ENCODE assay signal across 31 mouse cellular contexts in the genomic region with DNA sequence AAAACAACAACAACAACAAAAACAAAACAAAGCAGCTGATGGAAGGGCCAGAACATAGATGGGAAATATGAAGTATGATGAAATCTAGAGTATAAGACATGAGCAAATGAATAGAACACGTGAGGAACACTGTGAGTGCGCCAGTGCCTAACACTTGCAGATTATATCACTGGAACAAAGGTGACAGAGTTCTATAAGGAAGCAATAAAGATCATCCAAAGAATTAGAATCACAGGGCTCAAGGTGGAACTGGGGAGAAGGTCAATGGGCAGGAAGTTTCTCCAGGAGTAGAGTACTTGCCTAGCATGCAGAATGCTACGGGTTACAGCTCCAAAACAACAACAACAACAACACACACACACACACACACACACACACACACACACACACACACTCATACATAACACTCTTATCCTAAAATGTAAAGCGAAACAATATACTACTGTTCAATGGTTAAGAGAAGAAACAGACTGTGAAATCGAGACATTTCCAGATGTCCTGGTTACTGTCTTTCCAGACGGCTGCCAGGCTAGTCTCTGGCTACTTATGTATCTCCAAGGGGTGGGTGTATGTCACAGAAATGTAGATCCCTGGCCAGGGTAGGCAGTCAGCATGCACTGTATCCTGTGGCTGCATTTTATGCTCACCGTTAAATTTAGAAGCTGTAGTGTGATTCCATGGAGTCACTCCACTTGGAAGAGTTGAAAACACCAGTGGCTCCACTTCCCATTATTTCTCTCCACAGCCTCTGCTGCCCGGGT.
A peak's percentile ranks its signal among the peaks of the same experiment; 100 is the strongest.
DNase-seq lines count a peak whose midpoint lies in the region; ATAC-seq and TF ChIP-seq lines count a peak whose summit lies in the region.
"Had no signal": no experiment of that assay in that cellular context is flagged by ENCODE, and none has a peak within 500 bp of the region (broad histone marks: within the 10 kb centered on the region; RNA-seq: fewer than 3 reads in every experiment).

No protein-coding gene starts in this region.

- TF ChIP-seq CTCF in intestine, postnatal 0 days (IDR thresholded peaks at IDR 0.05; ENCODE audit: low read depth) = no peak
- TF ChIP-seq CTCF in forebrain, postnatal 0 days (IDR thresholded peaks at IDR 0.05; ENCODE audit: low read depth) = no peak

- no peaks in the 10 kb centered on the region for H3K27me3 ChIP-seq in embryonic facial prominence, embryonic 11.5 days (ENCODE audit: control insufficient read depth, insufficient read depth, low read length)
- no peaks in the 10 kb centered on the region for H3K27me3 ChIP-seq in embryonic facial prominence, embryonic 10.5 days (replicated peaks; ENCODE audit: low read depth, poor library complexity, severe bottlenecking)
- no peaks in the 10 kb centered on the region for H3K27me3 ChIP-seq in embryonic facial prominence, embryonic 14.5 days (replicated peaks; ENCODE audit: control insufficient read depth, insufficient read depth, low read length)
- no peaks in the 10 kb centered on the region for H3K27me3 ChIP-seq in intestine, postnatal 0 days (replicated peaks; ENCODE audit: control insufficient read depth, insufficient read depth, low read length)
- no peaks in the 10 kb centered on the region for H3K27me3 ChIP-seq in forebrain, postnatal 0 days (ENCODE audit: insufficient read depth, low read length)
- H3K27me3 ChIP-seq: CH12.LX; embryonic facial prominence, embryonic 12.5 days; forebrain, embryonic 12.5 days; heart, embryonic 12.5 days; heart, embryonic 15.5 days; hindbrain, embryonic 13.5 days had no signal

- H3K4me1 ChIP-seq in embryonic facial prominence, embryonic 11.5 days (ENCODE audit: control insufficient read depth, insufficient read depth, low read length) = no peaks in the 10 kb centered on the region
- no peaks in the 10 kb centered on the region for H3K4me1 ChIP-seq in embryonic facial prominence, embryonic 10.5 days
- H3K4me1 ChIP-seq in embryonic facial prominence, embryonic 14.5 days (ENCODE audit: control insufficient read depth, insufficient read depth, low read length) = no peaks in the 10 kb centered on the region
- no peaks in the 10 kb centered on the region for H3K4me1 ChIP-seq in intestine, postnatal 0 days (replicated peaks; ENCODE audit: control insufficient read depth, insufficient read depth, low read length)
- no peaks in the 10 kb centered on the region for H3K4me1 ChIP-seq in forebrain, postnatal 0 days (ENCODE audit: insufficient read depth)
- H3K4me1 ChIP-seq: embryonic facial prominence, embryonic 12.5 days; forebrain, embryonic 12.5 days; heart, embryonic 12.5 days; heart, embryonic 15.5 days; hindbrain, embryonic 10.5 days; hindbrain, embryonic 13.5 days had no signal

- H3K4me3 ChIP-seq in embryonic facial prominence, embryonic 11.5 days (ENCODE audit: low read depth, low read length) = no peak overlapping the region
- no peak overlapping the region for H3K4me3 ChIP-seq in embryonic facial prominence, embryonic 10.5 days
- no peak overlapping the region for H3K4me3 ChIP-seq in embryonic facial prominence, embryonic 14.5 days (ENCODE audit: low read depth, low read length)
- H3K4me3 ChIP-seq in intestine, postnatal 0 days (ENCODE audit: low read depth, low read length) = no peak overlapping the region
- H3K4me3 ChIP-seq in forebrain, postnatal 0 days (ENCODE audit: low read depth, low read length) = no peak overlapping the region
- H3K4me3 ChIP-seq: embryonic facial prominence, embryonic 12.5 days; erythroblast, embryonic 14.5 days; forebrain, embryonic 12.5 days; heart, embryonic 12.5 days; heart, embryonic 15.5 days; hindbrain, embryonic 10.5 days; hindbrain, embryonic 13.5 days had no signal

- no peaks in the 10 kb centered on the region for H3K9me3 ChIP-seq in embryonic facial prominence, embryonic 11.5 days (replicated peaks; ENCODE audit: control insufficient read depth, low read length)
- H3K9me3 ChIP-seq in embryonic facial prominence, embryonic 10.5 days = no peaks in the 10 kb centered on the region
- no peaks in the 10 kb centered on the region for H3K9me3 ChIP-seq in embryonic facial prominence, embryonic 14.5 days (ENCODE audit: control insufficient read depth, low read length)
- H3K9me3 ChIP-seq in intestine, postnatal 0 days (ENCODE audit: control insufficient read depth) = no peaks in the 10 kb centered on the region
- H3K9me3 ChIP-seq in forebrain, postnatal 0 days (ENCODE audit: low read length) = no peaks in the 10 kb centered on the region
- H3K9me3 ChIP-seq: embryonic facial prominence, embryonic 12.5 days; forebrain, embryonic 12.5 days; heart, embryonic 12.5 days; heart, embryonic 15.5 days; hindbrain, embryonic 10.5 days; hindbrain, embryonic 13.5 days had no signal

- no peak overlapping the region for H3K4me2 ChIP-seq in embryonic facial prominence, embryonic 11.5 days (ENCODE audit: low read depth, low read length)
- no peak overlapping the region for H3K4me2 ChIP-seq in embryonic facial prominence, embryonic 14.5 days (ENCODE audit: low read depth, low read length)
- no peak overlapping the region for H3K4me2 ChIP-seq in intestine, postnatal 0 days (replicated peaks; ENCODE audit: low read depth)
- H3K4me2 ChIP-seq in forebrain, postnatal 0 days (ENCODE audit: low read depth) = no peak overlapping the region
- H3K4me2 ChIP-seq: embryonic facial prominence, embryonic 12.5 days; forebrain, embryonic 12.5 days; heart, embryonic 12.5 days; heart, embryonic 15.5 days; hindbrain, embryonic 13.5 days had no signal

- 77% methylated on average over 8 of the region's 8 CpGs for WGBS in embryonic facial prominence, embryonic 11.5 days
- WGBS in embryonic facial prominence, embryonic 10.5 days = 80% methylated on average over 8 of the region's 8 CpGs
- 70% methylated on average over 8 of the region's 8 CpGs for WGBS in embryonic facial prominence, embryonic 14.5 days
- WGBS in intestine, postnatal 0 days = 59% methylated on average over 8 of the region's 8 CpGs
- 78% methylated on average over 8 of the region's 8 CpGs for WGBS in forebrain, postnatal 0 days

- H3K9ac ChIP-seq in embryonic facial prominence, embryonic 11.5 days (replicated peaks; ENCODE audit: low read length) = no peak overlapping the region
- H3K9ac ChIP-seq in embryonic facial prominence, embryonic 14.5 days (ENCODE audit: low read depth, low read length) = no peak overlapping the region
- no peak overlapping the region for H3K9ac ChIP-seq in intestine, postnatal 0 days (ENCODE audit: low read depth, low read length)
- H3K9ac ChIP-seq in forebrain, postnatal 0 days = no peak overlapping the region
- H3K9ac ChIP-seq: embryonic facial prominence, embryonic 12.5 days; forebrain, embryonic 12.5 days; heart, embryonic 12.5 days; heart, embryonic 15.5 days; hindbrain, embryonic 13.5 days had no signal

- 0 out of 2 replicates have a peak, but pooled peaks have one; percentile 39 for ATAC-seq in embryonic facial prominence, embryonic 11.5 days (replicated peaks; ENCODE audit: insufficient number of reproducible peaks, low FRiP score, low TSS enrichment, low read depth)
- ATAC-seq in embryonic facial prominence, embryonic 14.5 days (ENCODE audit: low read depth) = no peak
- ATAC-seq in intestine, postnatal 0 days = peak; percentile 69
- ATAC-seq in forebrain, postnatal 0 days = no peak
- ATAC-seq: forebrain, embryonic 16.5 days; hindbrain, embryonic 16.5 days had no signal

- H3K27ac ChIP-seq in embryonic facial prominence, embryonic 11.5 days (replicated peaks; ENCODE audit: low read depth, low read length) = no peak overlapping the region
- H3K27ac ChIP-seq in embryonic facial prominence, embryonic 10.5 days (replicated peaks) = no peak overlapping the region
- H3K27ac ChIP-seq in embryonic facial prominence, embryonic 14.5 days (replicated peaks; ENCODE audit: low read depth, low read length) = no peak overlapping the region
- H3K27ac ChIP-seq in intestine, postnatal 0 days (ENCODE audit: low read depth, low read length) = no peak overlapping the region
- no peak overlapping the region for H3K27ac ChIP-seq in forebrain, postnatal 0 days (ENCODE audit: low read depth, low read length)
- H3K27ac ChIP-seq: embryonic facial prominence, embryonic 12.5 days; forebrain, embryonic 12.5 days; heart, embryonic 15.5 days; hindbrain, embryonic 10.5 days; hindbrain, embryonic 13.5 days had no signal

- DNase-seq in embryonic facial prominence, embryonic 11.5 days (ENCODE audit: low spot score) = no peak
- DNase-seq in embryonic facial prominence, embryonic 10.5 days (ENCODE audit: low spot score) = no peak
- DNase-seq in MN1 (ENCODE audit: low spot score) = peak; percentile 12
- DNase-seq in embryonic facial prominence, embryonic 14.5 days (ENCODE audit: low spot score) = peak; percentile 6
- DNase-seq in forebrain, postnatal 0 days = no peak
- DNase-seq in heart, adult 8-10 months (ENCODE audit: low spot score) = no peak
- no peak for DNase-seq in gastrocnemius, postnatal 10 days
- DNase-seq: adrenal gland, adult 2 months; adrenal gland, postnatal 14 days; B cell, adult 2 months; cerebellum, adult 11-12 months; cerebellum, adult 8-10 months; cerebellum, postnatal 10 days; gastrocnemius, postnatal 14 days; heart, adult 11 months; heart, postnatal 10 days; heart, postnatal 36 days; kidney, adult 11 months; kidney, adult 9 months had no signal

- no peaks in the 10 kb centered on the region for H3K36me3 ChIP-seq in embryonic facial prominence, embryonic 11.5 days (replicated peaks; ENCODE audit: control insufficient read depth, insufficient read depth, low read depth, low read length)
- H3K36me3 ChIP-seq in embryonic facial prominence, embryonic 10.5 days (replicated peaks) = no peaks in the 10 kb centered on the region
- H3K36me3 ChIP-seq in embryonic facial prominence, embryonic 14.5 days (ENCODE audit: control insufficient read depth, insufficient read depth, low read length) = no peaks in the 10 kb centered on the region
- no peaks in the 10 kb centered on the region for H3K36me3 ChIP-seq in intestine, postnatal 0 days (ENCODE audit: control insufficient read depth, insufficient read depth)
- H3K36me3 ChIP-seq in forebrain, postnatal 0 days (ENCODE audit: insufficient read depth) = no peaks in the 10 kb centered on the region
- H3K36me3 ChIP-seq: embryonic facial prominence, embryonic 12.5 days; forebrain, embryonic 12.5 days; G1E; heart, embryonic 12.5 days; heart, embryonic 15.5 days; hindbrain, embryonic 10.5 days; hindbrain, embryonic 13.5 days had no signal

Comparison
In these comparisons a context has a peak if more than half of its experiments do, and no peak if none do; other contexts are left out.
1. ATAC-seq: peak in embryonic facial prominence, embryonic 11.5 days (single experiment) and intestine, postnatal 0 days (single experiment); none in embryonic facial prominence, embryonic 14.5 days (single experiment) and forebrain, postnatal 0 days (single experiment).
2. DNase-seq: peak in MN1 (single experiment) and embryonic facial prominence, embryonic 14.5 days (single experiment); none in embryonic facial prominence, embryonic 11.5 days (single experiment), embryonic facial prominence, embryonic 10.5 days (single experiment), forebrain, postnatal 0 days (single experiment), heart, adult 8-10 months (single experiment) and gastrocnemius, postnatal 10 days (single experiment).